Mouse (Mus musculus) spleen, postnatal 14 days (tissue): ENCODE data around the gene Shroom3.

Experiments used
- DNase-seq, 2 experiments: peaks; one replicate each; pipeline ENCODE4 v3.0.0; 2021 to 2022; ENCODE audit warnings: low spot score in 2 of 2

The Shroom3 gene

GRCm38 (mm10) chr5:92751488-92751887, 68.3 kb downstream of the Shroom3 start:
- DNase-seq = no peak

DNA sequence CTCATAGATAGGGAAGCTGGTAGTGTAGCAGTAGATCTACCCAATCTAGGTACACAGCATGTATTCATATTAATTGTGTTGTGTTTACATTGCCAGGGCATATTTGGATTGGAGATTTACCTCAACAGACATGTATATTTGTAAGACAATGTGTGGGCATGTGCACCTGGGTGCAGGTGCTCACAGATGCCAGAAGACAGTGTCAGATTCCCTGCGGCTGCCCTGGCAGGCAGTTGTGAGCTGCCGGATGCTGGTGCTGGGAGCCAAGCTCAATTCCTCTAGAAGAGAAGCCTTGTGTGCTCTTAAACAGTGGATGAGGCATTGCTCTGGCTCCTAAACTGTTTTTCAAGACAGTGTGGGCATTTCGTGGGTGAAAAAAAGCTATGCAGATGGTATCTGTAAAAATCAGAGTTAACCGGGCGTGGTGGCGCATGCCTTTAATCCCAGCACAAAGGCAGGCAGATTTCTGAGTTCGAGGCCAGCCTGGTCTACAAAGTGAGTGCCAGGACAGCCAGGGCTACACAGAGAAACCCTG, 72.1 kb downstream of the Shroom3 start:
- no peak for DNase-seq

- no peak for DNase-seq
These were observed 76.0 kb downstream of the Shroom3 start for GRCm38 (mm10) chr5:92759156-92759745.

- DNase-seq = no peak
These were observed 77.3 kb downstream of the Shroom3 start for GRCm38 (mm10) chr5:92760542-92760941.

DNA sequence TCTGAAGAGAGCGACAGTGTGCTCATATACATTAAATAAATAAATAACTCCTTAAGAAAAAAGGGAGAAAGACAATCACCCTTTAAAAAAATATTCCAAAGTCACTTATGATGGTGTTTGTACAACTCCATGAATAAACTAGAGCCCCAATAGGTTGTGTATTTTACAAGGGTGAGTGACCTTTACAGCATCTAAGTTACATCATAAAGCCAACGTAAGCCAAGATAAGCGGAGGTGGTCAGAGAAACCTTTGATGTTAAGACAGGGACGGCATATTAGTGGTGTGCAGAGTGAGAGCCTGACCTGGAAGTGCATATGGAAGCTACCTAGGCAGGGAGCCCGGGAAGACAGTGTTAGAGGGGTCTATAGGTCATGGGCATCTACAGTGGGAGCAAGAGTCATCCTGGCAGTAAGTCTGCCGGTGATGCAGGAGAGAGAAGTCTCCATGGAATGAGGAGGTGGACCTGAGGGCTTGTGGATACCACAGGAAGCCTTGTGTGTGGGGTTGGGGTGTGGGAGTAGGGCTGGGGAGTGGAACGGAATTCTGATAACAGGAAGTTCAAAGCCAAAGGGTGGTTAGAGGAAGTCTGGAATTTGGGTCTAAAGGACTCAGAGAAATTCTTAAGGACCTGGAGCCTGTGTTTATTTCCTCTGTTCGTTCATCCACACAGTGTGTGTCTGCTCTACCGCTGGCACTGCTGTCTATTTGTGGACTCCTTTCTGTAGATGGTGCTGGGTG, 78.5 kb downstream of the Shroom3 start:
- DNase-seq = no peak

GRCm38 (mm10) chr5:92762425-92762824, 79.2 kb downstream of the Shroom3 start:
- no peak for DNase-seq

GRCm38 (mm10) chr5:92763546-92763952, 80.3 kb downstream of the Shroom3 start:
- no peak for DNase-seq

GRCm38 (mm10) chr5:92766301-92766700, 83.1 kb downstream of the Shroom3 start:
- no peak for DNase-seq

DNA sequence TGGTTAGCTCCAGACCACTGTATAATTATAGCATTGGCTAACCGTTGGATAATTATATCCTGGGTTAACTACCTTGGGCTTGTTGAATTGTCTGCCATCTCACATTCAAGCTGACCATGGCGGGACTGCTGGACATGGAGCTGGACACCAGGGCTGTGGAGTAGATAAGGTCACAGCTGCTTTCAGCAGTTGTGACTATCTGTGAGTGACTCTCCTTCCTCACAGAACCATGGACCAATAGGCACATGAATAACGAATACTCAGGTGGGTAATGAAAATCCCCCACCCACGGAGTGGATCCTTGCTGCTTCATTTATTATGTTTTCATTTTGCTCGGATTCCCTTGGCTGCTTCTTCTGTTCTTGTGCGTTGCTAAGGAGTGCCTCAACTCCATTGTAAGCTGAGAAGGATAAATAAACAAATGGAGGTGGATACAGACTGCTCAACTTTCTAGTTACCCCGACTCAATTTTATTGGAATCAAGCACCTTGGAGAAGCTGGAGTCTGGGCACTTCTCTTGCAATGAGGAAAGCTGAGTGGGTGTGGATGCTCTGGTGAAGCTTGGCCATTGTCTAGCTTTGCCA, 84.1 kb downstream of the Shroom3 start:
- no peak for DNase-seq

- DNase-seq = no peak
These were observed 84.6 kb downstream of the Shroom3 start for GRCm38 (mm10) chr5:92767857-92768291.

DNA sequence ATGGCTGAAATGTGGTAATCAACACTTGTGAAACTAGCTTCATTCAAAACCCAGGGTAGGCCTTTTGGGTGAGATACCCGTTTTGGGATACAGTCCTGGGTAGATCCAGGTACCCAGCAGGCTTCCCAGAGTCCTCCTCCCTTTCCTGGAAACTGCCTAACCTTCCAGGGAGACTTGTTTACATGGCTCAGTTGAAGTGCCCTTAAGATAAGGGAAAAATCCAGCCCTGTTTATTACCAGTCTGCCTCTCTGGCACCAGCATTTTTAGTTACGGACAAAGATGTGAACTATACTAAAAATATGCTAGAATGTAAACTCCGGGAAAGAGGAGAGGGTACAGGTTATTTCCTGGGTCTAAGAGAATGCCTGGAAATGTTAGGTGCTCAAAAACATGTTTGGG, 90.6 kb downstream of the Shroom3 start:
- DNase-seq = no peak

GRCm38 (mm10) chr5:92774419-92774818, 91.2 kb downstream of the Shroom3 start:
- DNase-seq = no peak

- no peak for DNase-seq
These were observed 91.7 kb downstream of the Shroom3 start for GRCm38 (mm10) chr5:92774893-92775292.

- DNase-seq = no peak
These were observed 95.2 kb downstream of the Shroom3 start for GRCm38 (mm10) chr5:92778395-92778794.

- DNase-seq = no peak
These were observed 97.8 kb downstream of the Shroom3 start for GRCm38 (mm10) chr5:92781082-92781481.

- no peak for DNase-seq
These were observed 101.0 kb downstream of the Shroom3 start for GRCm38 (mm10) chr5:92784037-92784860.

DNA sequence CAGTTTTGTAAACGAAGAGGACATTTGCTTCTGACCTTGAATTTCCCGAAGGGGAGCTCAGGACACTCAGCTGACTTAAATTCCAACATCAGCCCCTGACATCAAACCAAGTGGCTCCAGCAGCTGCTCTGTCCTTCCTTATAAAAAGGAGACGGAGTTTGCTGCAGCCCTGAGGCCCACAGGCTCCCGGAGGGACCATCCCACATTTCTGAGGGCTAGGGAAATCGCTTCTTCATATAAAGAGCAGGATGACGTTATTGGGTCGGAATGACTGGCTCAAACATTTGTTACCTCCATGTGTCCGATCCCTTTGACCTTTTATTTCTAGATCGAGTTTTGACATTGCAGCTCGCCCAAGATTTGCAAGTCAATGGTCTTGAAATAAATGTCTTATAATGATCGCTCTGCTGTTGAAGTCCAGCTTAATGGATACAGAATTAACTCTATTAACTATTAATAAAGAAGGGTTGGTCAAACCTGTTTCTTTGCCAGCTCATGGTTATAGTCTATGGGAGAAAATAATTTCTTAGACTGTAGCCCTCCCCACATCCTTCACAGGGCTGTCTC, 102.7 kb downstream of the Shroom3 start:
- DNase-seq = no peak

DNA sequence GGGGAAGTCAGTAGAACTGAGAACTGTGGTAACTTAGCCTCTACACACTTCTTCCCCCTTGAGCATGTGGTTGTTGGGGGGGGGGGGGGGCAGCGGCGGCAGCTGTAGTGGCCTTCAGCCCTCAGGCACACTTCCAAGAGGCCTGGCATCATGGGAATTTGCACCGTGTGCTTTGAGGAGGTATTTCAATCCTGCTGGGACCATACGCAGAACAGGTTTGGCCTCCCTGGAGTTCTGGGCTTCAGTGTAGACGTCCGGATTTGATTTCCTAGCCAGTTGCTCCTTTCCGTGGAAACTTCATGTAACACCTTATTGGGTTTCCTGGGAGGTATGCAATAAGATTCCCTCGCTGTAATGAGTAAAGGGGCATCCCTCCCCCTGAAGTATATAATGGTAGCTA, 105.8 kb downstream of the Shroom3 start:
- no peak for DNase-seq

DNA sequence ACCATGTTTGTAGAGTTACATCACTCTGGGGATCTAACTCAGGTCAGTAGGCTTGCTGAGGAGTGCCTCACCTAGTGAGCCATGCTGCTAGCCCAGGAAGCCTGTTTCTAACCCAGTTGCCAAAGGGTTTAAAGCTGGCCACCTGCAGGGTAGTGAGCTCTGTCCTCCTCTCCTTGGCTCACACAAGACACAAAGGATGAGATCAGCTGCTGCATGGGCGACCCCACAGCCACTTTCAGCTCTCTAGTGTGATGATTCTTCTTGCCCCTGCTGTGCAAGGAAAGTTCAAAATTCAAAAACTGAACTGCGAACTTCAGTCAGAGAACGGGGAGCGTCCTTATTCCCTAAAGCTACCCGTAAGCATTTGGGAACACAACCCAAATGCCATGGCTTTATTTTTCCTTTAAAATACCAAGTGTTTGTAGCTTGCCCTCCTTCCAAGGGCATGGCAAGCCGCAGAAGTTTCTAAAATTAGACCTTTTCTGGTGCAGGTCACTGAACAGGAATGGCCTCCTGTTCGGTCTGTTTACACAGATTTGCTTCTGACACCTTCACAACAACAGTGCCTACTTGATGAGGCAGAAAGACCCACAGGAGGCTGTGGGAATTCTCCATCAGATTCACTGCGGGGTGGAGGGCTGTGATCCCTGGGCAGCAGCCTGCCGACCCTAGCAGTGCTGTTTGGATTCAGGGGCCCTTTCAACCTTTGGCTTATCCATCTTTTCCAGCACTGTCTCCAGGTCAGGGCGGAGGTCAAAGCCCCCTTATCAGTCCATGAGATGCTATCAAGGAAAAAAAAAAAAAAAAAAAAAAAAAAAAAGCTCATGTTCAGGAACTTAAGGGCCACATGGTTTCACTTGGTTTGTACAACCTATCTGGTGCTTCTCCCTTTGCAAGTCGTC, 113.1 kb downstream of the Shroom3 start:
- no peak for DNase-seq

- DNase-seq = no peak
These were observed 114.7 kb downstream of the Shroom3 start for GRCm38 (mm10) chr5:92797981-92798380.

DNA sequence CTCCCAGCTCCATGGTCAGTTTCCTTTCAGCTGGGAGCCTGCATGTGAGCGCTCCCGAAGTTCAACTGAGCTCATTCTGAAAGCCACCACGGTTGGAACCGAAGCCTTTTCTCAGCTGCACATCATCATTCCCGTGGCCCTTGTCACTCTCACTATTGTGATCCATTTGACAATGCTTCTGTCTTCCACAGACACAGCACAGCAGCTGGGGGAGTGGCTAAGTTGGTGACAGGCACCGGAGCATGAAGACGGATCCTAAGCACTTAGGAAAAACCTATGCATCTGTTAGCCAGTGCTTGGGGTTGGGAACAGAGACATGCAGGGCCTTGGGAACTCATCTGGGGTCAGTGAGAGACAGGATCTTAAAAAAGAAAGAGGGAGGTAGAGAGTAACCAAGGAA, 121.1 kb downstream of the Shroom3 start:
- no peak for DNase-seq
